Mouse (Mus musculus) common myeloid progenitor, adult 5-6 weeks (primary cell): ENCODE measurements around the gene Plppr1. TPM values are rescaled to one million over a fixed set of nuclear protein-coding genes. Genes with fewer than 3 reads are reported as not detected.
"Not testable (repeated sequence)": the region's sequence is repeated elsewhere in the genome, so short reads cannot be mapped to it uniquely, and the experiment has no call there.

Source experiments
- ATAC-seq: replicated peaks from 2 replicates; pipeline ENCODE4 v1.8.0; 2016; ENCODE audit warnings: low read depth, mild to moderate bottlenecking, moderate TSS enrichment, inconsistent platforms; ENCODE audit not compliant: poor library complexity, severe bottlenecking
- total RNA-seq: library from RNA; stranded (forward); fragments of 200-1000, 187-1606 nt; gene quantifications from 2 replicates; pipeline ENCODE4 v1.2.3, GENCODE M21; 2017

Plppr1 gene
- total RNA-seq, 1 experiment from 2014 or later, result not detected

DNA sequence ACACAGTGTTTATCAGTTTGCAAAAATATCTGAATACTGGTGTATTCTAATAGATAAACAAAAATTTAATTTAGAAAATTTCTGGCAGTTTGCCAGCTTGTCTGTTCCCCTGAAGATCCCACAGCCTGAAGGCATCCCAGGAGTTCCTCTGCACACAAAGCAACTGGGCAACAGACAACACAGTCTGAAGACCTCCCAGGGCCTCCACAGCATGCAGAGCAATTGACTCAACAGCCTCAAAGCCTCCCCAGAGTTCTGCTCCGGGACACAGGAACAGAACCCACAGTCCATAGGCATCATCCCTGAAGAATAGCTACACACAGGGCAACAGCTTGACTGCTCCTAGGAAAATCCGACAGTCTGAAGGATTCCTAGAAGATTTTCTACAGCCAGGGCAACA, 289.6 kb downstream of the Plppr1 start:
- no peak for ATAC-seq

DNA sequence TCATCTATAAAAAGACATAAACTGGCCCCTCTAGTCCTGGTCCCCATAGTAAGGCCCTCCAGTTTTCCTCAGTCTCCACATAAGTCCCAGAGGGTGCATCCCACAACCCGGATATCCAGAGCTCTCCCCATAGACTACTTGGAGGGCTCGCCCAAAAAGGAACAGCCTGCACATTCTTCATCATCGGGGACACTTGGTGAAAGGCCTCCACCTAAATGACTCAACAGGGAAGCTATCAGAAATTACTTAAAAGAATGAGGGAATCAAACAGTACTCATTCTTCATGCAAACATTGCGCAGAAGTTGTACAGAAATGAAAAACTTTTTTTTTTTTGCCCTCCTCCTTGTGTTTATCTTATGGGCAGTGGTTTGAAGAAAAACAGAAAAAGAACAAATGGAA, 291.4 kb downstream of the Plppr1 start:
- no peak for ATAC-seq

DNA sequence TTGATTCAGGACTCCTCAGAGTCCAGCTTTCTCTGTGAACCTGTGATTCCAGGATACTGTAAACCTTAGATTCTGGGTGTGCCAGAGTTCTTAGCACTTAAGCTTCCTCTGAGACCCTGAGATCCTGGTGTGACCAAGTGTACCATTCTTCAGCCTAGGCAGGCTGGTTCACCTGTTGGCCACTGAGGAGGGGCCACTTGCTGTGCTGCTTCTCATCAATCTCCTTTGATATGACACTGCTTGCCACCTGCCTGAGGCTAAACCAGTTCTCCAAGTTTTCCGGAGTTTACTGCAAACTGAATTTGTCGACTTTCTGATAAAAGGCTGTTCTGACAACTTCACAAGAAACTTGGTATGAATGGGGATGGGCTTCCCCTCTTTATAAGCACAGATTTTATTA, 298.0 kb downstream of the Plppr1 start:
- ATAC-seq, result no peak

DNA sequence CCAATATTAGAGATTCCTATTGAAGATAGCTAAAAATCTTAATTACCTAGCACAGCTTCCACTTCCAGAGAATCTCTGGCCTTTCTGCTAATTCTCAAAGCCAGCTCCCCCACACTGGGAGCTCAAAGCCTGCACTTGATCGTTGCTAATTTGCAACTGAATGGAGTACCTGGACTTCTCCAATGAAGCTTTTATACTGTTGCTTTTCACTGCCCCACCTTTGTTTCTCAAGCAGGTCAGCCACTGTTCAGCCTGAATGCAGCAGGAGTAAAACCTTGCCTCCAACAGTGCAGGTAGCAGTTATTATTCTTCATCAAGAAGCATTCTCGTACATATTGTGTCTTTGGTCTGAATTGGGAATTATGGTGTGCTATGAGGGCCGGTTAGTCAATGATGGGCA, 309.0 kb downstream of the Plppr1 start:
- ATAC-seq, result not testable (repeated sequence)

DNA sequence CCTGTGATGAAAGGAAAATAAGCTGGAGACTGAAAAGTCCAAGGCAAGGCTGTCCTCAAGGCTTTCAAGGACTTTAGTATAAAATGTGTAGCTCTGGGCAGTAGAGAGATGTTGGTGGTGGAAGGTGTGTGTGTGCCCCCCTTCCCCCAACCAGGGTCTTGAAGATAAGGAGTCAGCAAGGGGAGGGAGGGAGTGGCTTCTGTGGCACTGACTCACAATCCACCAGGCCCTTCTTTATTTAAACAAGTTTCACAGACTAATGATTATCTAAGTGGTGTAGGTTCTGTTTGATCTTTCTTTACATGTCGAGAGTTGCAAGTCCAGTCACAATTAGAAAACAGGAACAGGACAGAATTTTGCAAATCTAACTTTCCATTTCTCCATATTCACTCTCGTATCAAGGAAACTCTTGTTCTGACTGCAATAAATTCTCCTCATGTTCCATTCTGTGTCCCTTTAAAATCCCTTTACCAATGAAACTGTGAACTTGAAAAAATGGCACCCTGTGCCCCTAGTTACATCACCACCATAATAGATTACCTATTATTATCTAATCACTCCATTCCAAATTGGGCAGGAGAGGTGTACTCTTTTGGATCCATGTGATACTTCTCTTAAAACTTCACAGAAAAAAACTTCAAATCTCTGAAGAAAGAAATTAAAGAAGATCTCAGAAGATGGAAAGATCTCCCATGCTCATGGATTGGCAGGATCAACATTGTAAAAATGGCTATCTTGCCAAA, 324.7 kb downstream of the Plppr1 start:
- ATAC-seq, result not testable (repeated sequence)

DNA sequence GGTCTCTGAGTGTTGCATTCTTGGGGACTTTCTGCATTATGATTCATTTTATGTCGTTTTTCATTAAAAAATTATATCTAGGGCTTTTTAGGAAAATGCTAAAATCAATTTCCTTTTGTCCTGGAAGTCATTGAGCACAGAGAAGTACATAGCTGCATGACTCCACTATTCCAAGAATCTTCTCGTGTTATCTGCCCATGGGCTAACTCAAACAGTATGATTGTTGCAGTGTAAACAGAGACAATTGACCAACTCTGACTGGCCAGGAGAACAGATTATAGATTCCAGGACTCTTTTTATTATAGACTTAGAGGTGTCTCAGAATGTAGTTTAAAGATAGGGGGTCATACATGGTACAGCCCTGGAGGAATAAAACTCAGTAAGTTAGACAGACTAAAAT, 327.8 kb downstream of the Plppr1 start:
- no peak for ATAC-seq
